Mouse (Mus musculus) cerebellum, postnatal 25 days (tissue): ENCODE measurements around the gene Slk.
"Not testable (repeated sequence)": the region's sequence is repeated elsewhere in the genome, so short reads cannot be mapped to it uniquely, and the experiment has no call there.

Experiments
- DNase-seq, 2 experiments: peaks; one replicate each; pipeline ENCODE4 v3.0.0; 2021; ENCODE audit warnings: mixed read lengths in 2 of 2

The Slk gene

GRCm38 (mm10) chr19:47571981-47572380 is 7.5 kb upstream of the Slk start:
- not testable (repeated sequence) for DNase-seq

DNA sequence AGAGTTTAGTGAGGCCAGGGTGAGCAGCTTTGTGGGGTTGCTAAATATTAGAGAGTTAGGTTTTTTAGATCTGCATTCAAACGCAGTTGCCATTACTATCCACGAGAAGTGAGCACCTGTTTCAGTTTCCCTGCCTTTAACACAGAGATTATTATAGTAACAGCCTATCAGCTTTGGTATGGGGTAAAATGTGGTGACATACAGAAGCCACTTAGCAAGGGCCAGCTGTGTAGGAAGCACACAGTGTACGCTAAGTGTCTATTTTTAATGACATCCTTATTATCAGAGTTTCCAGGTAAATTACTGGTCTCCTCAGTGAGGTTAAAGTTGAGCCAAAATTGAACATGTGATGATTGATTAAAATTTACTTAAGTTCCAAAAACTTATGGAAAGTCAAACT is 5.8 kb upstream of the Slk start:
- no peak for DNase-seq

DNA sequence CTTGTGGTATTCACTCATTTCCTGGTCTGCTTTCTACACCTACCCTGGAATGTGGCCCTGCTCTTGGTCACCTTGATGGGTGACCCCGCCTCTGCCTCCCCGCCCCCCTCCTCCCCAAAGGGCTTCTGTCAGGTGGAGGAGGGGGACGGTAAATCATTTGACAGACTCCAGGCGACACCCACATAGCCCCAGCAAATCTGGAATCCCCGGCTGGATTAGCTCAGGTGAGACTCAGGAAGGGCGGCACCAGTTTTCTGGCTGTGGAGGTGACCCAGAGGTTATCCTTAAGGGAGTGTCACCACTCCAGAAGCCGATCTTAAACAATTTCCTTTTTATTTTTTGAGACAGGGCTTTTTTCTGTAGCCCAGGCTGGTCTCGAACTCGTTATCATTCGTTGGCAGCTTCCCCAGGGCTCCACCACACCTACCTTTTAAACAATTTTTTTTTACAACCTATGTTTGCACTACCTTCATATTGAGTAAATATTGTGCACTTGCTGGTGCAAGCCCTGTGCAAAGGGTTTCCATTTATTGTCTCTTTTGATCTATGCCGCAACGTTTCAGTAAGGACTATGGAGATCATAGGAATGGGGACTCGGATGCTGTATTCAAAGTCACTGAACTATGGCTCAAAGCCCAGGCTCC is 775 bp upstream of the Slk start:
- peak; percentile 9 to 22 for DNase-seq

GRCm38 (mm10) chr19:47579788-47580631 is 532 bp downstream of the Slk start:
- peak; percentile 32 to 55 for DNase-seq

- no peak for DNase-seq
Measured at GRCm38 (mm10) chr19:47585772-47586171, 6.3 kb downstream of the Slk start.

GRCm38 (mm10) chr19:47587009-47587408 is 7.5 kb downstream of the Slk start:
- DNase-seq, result peak in 1 of 2 experiments; percentile 11

- DNase-seq, result no peak
Measured at GRCm38 (mm10) chr19:47608513-47608912, 29.0 kb downstream of the Slk start.

GRCm38 (mm10) chr19:47613442-47613841 is 34.0 kb downstream of the Slk start:
- DNase-seq, result no peak

- DNase-seq, result no peak
Measured at GRCm38 (mm10) chr19:47621478-47621877, 42.0 kb downstream of the Slk start.

GRCm38 (mm10) chr19:47624940-47625711 is 45.6 kb downstream of the Slk start:
- no peak for DNase-seq

GRCm38 (mm10) chr19:47627450-47627849 is 48.0 kb downstream of the Slk start:
- DNase-seq, result no peak

GRCm38 (mm10) chr19:47629068-47629467 is 49.6 kb downstream of the Slk start:
- DNase-seq, result no peak

DNA sequence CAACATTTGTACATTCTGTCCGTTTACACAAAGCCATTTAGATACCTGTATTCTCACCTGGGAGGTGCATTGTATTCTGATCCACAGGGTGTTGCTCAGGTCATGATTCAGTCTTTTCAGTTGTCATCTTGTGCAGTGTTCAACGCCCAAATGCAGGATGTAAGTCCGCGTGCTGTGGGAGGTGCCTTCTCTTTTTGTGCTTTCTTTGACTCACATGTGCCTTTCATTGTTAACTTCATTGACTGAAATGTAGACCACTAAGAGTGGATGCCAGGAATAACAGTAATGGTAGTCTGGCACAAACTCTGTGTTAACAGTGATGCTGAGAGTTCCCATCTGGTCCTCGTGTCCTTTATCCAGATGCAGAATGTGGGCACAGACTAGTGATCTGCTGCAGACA is 50.9 kb downstream of the Slk start:
- no peak for DNase-seq

DNA sequence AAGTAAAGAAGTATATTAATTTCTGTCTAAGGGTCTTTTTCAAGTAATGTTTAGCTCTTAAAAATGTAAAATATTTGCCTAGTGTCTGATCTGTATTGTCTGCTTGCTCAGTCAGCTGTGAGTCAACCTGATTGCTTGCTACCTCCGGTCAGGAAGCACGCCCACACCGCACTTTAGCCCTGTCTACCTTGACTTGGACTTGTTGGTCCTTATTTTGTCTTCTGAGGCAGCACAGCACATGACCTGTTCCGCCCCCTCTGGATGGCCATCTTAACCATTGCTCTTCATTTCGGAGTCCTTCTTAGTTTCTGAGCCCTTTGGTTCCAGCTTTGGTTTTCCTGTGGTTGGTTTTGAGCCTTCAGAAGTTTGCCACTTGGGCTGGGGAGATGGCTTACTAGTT is 52.3 kb downstream of the Slk start:
- DNase-seq, result no peak

GRCm38 (mm10) chr19:47635380-47635779 is 55.9 kb downstream of the Slk start:
- DNase-seq, result no peak

- DNase-seq, result no peak
Measured at GRCm38 (mm10) chr19:47643910-47644309, 64.4 kb downstream of the Slk start.

GRCm38 (mm10) chr19:47645583-47645982 is 66.1 kb downstream of the Slk start:
- no peak for DNase-seq

GRCm38 (mm10) chr19:47646508-47647120 is 67.1 kb downstream of the Slk start:
- no peak for DNase-seq

DNA sequence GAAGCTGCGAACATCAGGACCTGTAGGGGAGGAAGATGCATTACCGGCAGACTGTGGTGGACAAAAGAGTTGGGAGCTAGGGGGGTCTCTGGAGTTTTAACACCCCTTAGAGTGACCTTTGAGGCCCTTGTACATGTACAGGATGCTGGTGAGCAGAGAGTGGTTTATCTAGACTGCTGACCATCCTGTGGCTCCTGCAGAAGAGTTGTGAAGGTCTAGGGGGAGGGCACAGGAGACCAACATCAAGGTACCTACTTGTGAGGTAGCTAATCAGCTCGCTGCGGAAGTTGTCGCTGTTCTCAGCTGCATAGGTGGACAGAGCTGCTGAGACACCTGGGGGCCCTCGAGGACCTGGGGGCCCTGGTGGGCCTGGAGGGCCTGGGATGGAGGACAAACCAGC is 69.6 kb downstream of the Slk start:
- no peak for DNase-seq

- DNase-seq, result no peak
Measured at GRCm38 (mm10) chr19:47650366-47651159, 71.1 kb downstream of the Slk start.

GRCm38 (mm10) chr19:47651160-47651480 is 71.6 kb downstream of the Slk start:
- DNase-seq, result no peak

DNA sequence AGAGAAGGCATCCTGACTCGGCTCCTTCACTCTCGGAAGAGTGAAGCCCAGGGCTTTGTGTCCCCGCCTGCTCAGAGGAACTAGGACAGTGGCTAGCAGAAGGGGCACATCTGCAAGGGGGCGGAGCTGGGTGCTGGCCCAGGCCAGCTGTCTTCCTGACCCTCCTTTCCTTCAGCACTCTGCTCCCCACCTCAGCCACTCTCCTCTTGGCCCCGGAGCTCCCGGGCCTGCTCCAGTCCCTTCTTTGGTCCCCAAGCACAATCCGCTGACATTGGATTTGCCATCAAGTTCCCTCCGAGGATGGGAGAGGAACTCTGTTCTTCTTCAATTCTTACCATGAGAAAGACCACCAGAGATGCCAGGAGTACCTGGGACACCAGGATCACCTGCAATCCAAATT is 72.8 kb downstream of the Slk start:
- no peak for DNase-seq
